Mouse (Mus musculus) G1E (cell line): ENCODE measurements at regions not wholly inside any gene's neighbourhood (a gene's known extent, or its start where the extent isn't known, plus 50 kb on each side); places are given as distances from the start of the nearest gene placed in this dataset.

Experiments
- CTCF ChIP-seq: IDR thresholded peaks from 2 replicates; pipeline ENCODE4 v1.5.1; 2012; ENCODE audit warnings: low read depth, low read length, inconsistent platforms, mixed read lengths
- GATA1 ChIP-seq: IDR thresholded peaks from 2 replicates; pipeline ENCODE4 v1.6.1; 2012; ENCODE audit warnings: borderline replicate concordance, low read length, inconsistent platforms, mixed read lengths
- GATA2 ChIP-seq: IDR thresholded peaks from 2 replicates; pipeline ENCODE4 v1.6.1; 2012; ENCODE audit warnings: low read depth, low read length, inconsistent platforms, borderline replicate concordance

- no peak for TF ChIP-seq CTCF
- TF ChIP-seq GATA2, result no peak
- TF ChIP-seq GATA1, result no peak
Measured at GRCm38 (mm10) chr17:49283491-49283890, 144.7 kb upstream of the Mocs1 start.
